Mouse (Mus musculus): ENCODE measurements at regions not wholly inside any gene's neighbourhood (a gene's known extent, or its start where the extent isn't known, plus 50 kb on each side); places are given as distances from the start of the nearest gene placed in this dataset.

DNA sequence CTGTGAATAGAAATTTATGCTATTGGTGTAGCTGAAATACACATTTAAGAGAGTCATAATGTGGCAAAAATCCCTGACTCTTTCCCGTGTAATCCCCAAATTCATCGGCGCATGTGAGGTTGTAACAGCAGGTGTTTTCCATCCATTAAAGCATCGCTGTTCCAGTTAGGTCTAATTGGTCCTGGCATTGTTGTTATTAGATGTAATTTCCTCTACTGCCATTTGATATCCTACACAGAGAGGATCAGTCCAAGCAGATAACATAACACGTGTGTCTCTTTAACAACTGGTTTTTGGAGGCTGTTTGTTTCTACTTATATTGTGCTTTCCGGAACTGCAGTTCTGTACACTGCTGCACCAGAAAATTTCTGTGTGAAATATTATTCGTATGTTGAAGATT is 101.8 kb downstream of the Vgll3 start:
- ChIA-PET POLR2A (no interaction called here), CTCF (no interaction called here)

DNA sequence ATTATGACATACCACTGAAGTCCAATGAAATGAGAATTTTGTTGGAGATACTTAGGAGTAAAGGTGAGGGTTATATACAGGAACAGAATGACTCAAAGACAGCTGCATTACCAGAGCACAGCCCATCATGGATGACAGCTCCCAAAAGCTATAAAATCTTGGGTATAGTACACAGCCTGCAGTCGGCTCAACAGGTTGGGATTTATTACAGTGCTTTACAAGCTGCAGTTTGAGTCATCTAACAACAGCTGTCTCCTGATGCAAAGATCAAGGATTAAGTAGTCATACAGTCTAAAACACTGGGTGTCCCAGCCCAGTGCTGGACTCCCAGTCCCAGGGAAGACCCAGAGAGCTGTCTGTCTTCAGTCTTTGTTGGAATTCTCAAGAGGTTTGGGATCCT is 110.9 kb downstream of the Vgll3 start:
- ChIA-PET CTCF (no interaction called here), POLR2A (no interaction called here)

DNA sequence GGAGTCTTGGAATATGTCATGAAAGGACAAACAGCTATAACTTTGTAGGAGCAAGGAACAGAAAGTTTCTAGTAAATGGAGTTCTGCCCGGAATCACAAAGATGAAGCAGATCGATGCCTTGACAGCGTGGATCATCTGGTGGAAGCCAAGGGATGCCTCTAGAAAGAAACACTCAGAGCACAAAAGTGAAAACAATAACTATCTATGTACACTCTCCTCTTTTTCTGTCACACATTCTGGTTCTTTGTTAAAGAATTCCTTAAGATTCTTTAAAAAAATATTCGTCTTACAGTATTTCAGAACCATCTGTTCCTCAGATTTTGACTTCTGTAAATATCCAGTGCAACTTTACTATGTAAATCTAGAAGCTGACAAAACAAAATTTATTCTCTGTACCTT is 148.8 kb downstream of the Vgll3 start:
- CTCF ChIA-PET = no interaction called here
- POLR2A ChIA-PET = no interaction called here

DNA sequence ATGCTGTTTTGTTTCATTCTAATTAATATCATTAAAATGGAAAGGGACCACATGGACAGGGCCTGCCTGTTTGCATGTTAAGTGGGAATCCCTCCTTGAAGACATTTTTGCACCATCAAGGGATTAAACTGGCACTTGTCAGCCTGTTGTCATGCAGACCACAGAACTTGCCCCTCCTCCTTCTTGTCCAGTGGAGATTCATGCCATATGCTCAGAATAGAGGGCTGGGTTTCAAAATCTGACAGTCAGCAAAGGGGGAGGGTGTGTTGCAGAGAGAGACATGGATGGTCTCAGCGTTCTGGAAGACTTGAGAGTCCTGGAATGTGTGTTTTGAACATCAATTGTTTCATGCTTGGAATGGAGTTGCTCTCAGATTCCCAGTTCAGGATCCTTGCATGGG is 149.2 kb downstream of the Vgll3 start:
- CTCF ChIA-PET = no interaction called here
- POLR2A ChIA-PET = no interaction called here

DNA sequence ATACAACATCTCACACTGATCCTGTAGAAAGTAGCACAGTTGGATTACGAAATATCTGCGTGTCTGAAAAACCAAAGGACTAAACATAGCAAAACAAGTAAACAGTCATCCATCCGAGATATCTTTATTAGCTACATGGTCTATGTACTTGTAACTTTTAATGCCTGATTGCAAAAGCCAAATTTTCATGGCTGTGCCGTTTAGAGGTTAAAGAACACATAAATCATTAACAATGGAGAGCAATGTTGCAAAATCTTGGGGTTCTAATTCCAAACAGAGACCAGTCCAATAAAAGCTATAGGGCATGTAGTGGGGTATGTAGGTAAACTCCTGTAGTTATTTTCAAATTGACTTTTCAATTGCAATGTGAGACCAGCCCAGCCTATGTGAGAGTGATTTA is 162.0 kb downstream of the Vgll3 start:
- CTCF ChIA-PET = no interaction called here
- POLR2A ChIA-PET = no interaction called here

DNA sequence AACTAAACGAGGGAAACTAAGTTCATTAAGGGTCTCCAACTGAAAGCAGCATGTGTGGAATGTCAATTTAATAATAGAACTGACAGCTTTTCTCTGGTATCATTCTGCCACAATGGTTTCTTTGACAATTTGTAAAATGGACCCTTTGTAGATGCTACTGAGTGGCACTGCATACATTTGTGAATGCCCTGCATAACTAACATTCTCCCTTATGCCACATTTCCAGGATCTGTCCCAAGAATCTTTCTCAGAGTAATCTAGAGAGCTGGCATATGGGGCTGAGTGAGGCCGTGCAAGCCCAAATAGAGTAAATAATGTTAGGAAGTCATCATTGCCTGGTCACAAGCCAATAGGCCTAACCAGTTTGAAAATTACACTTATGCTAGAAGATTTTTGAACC is 172.1 kb downstream of the Vgll3 start:
- ChIA-PET POLR2A (no interaction called here), CTCF (no interaction called here)

DNA sequence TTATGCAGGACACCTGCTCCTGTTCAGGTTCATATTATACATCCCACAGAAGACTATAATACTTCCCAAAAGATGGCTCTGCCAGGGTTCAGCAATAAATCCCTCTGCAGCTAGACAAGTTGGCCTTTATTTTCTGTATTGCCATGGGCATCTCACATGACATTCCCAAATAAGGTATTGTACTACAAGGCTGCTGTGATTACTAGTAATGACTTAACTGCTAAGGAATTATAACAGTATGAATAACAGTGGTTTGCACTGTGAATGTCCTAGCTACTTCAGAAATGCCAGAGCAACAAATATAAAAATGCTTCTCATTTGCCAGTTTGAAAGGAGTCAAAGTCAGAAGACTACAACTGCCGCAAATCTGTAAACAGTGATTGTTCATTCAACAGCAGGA is 184.3 kb downstream of the Vgll3 start:
- ChIA-PET CTCF (no interaction called here), POLR2A (no interaction called here)

DNA sequence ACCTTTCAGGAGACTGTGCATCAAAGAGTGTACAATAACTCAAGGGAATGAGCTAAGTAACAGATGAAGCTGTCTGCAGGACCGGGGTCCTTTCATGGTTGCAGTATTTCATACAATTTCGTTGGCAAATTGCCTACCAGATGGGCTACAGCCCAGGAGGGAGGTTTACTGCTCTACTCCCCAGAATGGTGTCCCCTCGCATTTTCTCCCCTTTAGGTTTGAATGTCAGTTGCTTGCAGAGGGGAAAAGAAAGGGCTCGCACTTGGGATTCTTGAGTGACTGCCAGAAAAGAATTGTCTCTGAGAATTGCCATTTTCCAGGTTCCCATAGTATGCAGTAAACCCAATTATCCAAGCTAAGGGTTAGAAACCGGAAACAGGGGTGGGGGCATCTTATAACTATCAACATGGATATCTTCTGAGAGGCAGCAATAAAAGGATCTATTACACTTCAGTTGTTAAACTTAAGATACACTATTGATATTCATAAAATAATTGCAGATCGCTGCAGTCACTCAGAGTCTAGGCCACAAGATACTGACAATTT is 185.7 kb downstream of the Vgll3 start:
- CTCF ChIA-PET = no interaction called here
- POLR2A ChIA-PET = no interaction called here

DNA sequence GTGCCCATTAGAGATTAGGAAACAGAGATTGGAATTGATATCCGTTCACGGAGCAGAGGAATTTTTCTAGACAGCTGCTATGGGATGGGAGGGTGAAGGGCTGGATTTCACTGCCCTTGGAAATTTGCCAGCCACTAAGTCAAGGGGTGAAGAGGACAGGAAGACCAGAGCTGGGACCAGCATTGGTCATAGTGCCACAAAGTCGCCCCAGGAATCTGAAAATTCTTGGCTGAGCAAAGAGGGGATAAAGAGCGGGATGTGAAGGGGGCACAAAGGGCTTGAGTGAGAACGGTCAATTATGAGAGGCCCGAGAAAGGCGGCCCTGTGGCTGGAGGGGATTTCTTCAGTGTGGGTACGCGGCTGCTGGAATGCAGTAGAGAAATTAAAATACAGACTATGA is 189.6 kb downstream of the Vgll3 start:
- CTCF ChIA-PET = interaction anchor here in 2 of 4 experiments (0.7 to 1.1 kb wide), 3 partner anchors 23 to 384 kb away, joined by 3 to 5 read pairs (median 4); no protein-coding TSS in a partner anchor
- POLR2A ChIA-PET = no interaction called here

DNA sequence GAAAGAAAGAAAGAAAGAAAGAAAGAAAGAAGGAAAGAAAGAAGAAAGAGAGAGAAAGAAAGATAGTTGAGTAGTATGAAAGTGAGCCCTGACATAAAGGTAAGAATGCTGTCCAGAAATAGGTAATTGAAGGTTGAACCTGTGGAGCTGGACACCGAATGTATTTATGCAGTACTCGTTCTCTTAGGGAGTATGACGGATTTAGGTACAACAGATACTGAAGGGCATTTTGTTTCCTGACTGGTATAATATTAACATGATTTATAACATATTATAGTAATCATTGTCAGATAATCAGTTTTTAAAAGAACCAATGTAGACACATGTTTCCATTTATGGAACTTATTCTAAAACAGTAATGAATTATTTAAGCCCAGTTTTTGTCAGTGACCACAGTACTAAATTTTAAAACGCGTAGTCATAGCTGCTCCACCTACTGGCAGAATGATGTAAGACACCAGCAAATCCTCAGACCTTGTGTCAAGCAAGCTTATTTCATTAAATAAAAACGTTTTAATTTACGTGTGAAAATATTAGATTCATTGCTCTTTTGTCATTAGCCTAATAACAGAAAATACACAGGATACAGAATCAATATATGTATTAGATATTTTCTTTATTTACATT is 191.0 kb downstream of the Vgll3 start:
- ChIA-PET CTCF (interaction anchor here (0.6 to 2.0 kb wide), 14 partner anchors 10 to 377 kb away, joined by 3 to 8 read pairs (median 3); no protein-coding TSS in a partner anchor), POLR2A (no interaction called here)

DNA sequence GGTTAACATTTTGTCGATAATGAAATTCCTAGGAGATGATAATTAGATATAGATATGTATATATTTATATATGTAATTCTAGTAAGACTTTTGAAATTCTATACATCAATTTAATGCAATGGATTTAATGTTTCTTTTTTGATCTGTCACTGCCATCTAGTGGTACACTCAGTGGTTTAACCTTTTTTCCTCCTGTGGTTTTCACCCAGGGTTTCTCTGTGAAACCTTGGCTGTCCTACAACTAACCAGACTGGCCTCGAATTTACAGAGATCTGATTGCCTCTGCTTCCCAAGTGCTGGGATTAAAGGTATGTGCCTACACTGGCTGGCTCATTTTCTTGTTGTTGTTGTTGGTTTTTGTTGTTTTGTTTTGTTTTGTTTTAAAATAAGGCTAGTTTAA is 198.6 kb downstream of the Vgll3 start:
- POLR2A ChIA-PET = no interaction called here
- CTCF ChIA-PET = interaction anchor here in 3 of 4 experiments (1.0 to 1.2 kb wide), 3 partner anchors 73 to 349 kb away, joined by 3 to 6 read pairs (median 3); no protein-coding TSS in a partner anchor

DNA sequence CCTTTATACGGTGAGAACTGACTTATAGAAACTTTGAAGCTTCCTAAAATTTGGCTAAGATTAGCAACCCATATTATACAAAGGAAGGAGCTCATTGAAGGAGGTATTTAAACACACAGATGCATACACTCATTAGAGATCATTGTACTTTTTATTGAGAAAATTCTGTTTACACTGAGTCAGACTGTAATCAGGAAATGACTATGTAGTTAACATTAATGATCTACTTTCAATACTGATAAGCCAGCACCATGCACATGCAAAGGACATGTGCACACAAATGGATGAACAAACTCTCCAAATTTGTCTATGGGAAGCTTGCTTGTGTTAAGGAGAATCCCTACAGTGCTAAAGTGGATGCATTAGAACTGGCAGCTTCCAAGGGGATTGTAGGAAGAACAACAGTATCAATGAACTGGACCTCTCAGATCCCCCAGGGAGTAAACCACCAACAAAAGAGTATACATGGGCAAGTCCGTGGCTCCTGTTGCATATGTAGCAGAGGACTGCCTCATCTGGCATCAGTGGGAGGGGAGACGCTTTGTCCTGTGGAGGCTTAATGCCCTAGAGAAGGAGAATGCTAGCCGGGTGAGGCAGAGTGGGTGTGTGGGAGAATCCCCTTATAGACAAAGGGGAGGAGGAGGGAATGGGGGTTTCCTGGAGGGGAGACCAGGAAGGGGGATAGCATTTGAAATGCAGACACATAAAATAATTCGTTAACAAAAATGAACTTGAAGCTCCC is 200.0 kb downstream of the Vgll3 start:
- CTCF ChIA-PET = interaction anchor here in 1 of 4 experiments (1.2 kb wide), 1 partner anchor 72 kb away, joined by 3 read pairs; no protein-coding TSS in a partner anchor
- POLR2A ChIA-PET = no interaction called here

DNA sequence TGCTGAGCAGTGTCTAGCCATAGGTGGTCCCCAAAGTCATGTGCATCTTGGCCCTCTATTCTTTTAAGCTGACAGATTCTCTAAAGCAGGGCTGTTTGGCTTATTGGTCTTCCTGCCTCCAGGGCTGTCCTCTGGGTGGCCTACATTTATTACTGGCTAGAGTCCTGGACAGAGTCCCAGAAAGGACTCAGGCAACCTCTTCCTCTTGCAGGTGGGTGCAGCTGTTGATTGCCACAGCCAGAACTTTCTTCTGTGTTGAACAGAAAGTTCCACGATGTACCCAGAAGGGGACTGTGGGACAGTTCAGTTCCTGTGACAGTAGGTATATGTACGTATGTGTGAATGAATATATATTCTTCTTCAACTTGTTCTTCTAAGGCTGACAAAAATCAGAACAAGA is 202.0 kb downstream of the Vgll3 start:
- CTCF ChIA-PET = interaction anchor here in 1 of 4 experiments (0.9 kb wide), 1 partner anchor 11 kb away, joined by 3 read pairs; no protein-coding TSS in a partner anchor

DNA sequence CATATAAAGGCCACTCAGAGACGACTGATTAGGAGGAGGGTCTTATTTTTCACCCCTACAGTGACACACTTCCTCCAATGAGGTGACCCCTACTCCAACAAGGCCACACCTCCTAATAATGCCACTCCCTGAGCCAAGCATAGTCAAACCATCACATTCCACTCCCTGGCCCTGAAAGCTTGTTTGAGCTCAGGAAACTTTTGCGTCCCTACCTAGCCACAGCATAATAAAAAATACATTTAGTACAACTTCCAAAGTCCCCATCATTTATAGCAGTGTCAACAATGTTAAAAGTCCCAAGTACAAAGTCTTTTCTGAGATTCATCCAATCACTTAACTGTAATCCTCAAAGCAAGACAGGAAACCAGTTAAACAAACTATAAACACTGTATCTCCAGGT is 208.3 kb downstream of the Vgll3 start:
- POLR2A ChIA-PET = no interaction called here
- CTCF ChIA-PET = interaction anchor here in 1 of 4 experiments (1.6 kb wide), 1 partner anchor 17 kb away, joined by 3 read pairs; no protein-coding TSS in a partner anchor

More for the DNA sequence above, 202.0 kb downstream of the Vgll3 start:
- POLR2A ChIA-PET = no interaction called here

Data from embryonic stem cell, embryonic (primary cell).